Mouse (Mus musculus) retina, embryonic 14.5 days (tissue): ENCODE data around the gene Epsti1.

Experiments
- DNase-seq: peaks from one replicate; pipeline ENCODE4 v3.0.0-alpha.2; 2015; ENCODE audit warnings: low spot score

The Epsti1 gene

DNA sequence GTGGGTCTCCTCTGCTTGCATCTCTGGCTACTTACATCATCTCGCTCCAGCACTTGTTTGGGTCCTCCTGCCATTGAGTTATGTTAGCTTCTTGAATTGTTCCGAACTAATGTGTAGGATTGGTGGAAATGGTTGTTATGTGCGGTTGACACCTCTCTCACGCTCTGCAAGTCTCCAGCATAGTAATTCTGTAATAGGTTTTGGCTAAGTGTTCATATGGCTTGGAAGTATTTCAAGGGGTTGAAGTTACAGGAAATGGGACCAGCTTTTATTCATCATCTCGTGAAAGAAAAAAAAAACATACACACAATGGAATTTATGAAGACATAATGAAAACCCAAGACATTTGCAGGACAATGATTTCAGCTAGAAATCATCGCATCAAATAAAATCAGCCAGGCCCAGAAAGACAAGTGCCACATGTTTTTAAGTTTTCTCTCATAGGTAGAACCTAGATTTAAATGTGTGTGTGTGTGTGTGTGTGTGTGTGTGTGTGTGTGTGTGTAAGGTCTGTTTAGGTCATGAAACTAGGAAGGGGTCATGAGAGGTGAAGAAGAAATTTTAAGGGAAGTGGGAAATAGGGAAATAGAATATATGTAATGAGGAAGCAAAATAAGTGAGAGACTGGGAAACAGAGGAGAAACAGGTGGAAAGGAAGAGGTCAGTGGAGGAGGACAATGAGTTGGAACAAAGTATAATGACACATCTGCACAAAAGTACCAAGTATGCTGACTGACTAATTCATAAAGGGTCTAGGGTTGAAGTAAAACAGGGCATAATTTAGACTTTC, 19.2 kb downstream of the Epsti1 start:
- no peak for DNase-seq

DNA sequence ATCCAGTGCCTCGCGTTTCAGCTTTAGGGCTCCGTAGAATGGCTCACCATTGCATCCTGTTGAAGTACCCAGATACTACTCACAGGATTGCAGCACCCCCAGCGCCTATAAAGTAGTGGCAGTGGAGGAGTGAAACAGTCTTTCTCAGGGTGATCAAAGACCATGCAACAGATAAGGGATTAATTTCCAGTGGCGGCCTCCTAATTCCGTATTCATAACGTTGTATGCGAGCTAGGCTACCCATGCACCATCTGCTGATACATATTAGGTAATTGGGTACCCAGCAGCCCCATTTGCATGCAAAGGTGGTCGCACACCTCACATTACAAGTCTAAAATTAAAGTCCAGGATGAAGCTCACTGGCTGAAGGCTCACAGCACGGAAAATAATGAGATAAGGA, 21.4 kb downstream of the Epsti1 start:
- DNase-seq, result no peak

DNA sequence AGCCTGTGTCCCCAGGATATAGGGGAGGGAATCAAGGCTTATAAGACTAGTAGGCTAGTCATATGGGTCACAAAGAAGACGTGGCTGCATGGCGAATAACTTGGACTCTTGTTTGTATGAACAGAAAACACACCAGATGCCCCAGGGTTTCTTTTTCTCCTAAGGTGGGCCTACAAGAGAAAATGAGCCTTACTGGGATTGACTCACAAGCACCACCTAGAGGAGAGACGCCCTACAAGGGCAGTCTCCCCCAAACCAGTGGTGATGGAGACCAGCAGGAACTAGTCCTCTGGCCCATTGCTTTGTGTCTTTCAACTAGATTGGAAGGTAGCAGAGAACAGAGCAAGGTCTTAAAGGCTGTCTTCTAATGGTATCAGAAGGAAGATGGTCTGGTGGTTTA, 22.7 kb downstream of the Epsti1 start:
- peak; percentile 56 for DNase-seq

DNA sequence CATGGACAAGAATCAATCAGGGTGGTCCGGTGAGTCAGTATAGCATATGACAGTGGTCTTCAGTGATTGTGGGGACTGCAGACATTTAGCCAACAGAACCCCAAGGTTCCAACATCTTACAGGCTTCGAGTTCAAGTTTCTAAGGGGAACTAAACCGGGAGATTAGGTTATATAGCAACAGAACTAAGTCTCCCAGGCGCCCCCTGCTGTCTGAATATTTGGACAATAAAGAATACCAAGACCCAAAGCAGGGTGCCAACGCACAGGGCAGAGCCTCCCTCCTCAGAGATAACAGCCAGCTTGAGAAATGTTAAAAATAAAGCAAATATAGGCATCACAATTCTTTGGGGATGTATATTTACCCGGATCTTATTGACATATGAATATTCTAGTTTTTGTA, 24.0 kb downstream of the Epsti1 start:
- peak; percentile 86 for DNase-seq

DNA sequence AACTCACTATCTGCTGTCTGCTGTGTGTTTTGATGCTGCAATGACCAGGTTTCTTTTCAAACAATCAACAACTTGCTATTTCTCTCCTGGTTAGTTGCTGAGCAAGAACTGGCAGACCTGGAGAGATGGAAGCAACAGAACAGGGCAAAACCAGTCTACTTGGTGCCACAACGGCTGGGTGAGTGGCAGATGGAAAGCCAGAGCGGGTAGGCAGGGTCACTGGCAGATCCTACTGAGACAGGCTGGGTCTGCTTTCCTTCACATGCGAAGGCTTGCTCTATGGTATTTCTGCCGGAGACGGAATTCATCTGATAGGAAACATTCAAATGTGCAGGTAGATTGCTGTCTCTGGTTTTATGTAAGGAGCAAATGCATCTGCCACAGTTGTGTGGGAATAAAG, 24.6 kb downstream of the Epsti1 start:
- DNase-seq, result no peak

DNA sequence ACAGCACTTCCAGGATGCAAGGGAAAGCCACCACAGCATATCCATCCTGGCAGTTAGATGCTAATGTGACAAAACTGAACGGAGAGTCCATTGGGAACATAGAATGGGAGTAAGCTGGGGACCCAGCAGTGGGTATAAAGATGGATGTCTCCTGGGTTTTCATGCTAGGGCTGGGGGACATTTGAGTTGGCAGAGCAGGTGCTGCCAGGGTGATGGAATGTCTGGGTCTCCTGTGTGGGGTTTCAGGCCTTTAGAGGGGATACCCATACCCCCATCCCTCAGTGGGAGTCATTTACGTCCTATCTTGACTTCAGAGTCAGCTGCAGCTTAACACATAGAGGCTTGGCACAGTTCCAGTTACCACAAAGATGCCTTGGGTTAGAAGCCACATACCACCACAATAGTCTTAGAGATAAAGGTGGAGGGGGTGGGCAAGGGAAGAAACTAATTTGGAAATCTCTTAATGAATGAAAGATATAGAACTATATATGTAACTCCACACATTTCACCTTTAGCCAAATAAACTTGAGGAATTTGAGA, 25.2 kb downstream of the Epsti1 start:
- DNase-seq, result no peak

DNA sequence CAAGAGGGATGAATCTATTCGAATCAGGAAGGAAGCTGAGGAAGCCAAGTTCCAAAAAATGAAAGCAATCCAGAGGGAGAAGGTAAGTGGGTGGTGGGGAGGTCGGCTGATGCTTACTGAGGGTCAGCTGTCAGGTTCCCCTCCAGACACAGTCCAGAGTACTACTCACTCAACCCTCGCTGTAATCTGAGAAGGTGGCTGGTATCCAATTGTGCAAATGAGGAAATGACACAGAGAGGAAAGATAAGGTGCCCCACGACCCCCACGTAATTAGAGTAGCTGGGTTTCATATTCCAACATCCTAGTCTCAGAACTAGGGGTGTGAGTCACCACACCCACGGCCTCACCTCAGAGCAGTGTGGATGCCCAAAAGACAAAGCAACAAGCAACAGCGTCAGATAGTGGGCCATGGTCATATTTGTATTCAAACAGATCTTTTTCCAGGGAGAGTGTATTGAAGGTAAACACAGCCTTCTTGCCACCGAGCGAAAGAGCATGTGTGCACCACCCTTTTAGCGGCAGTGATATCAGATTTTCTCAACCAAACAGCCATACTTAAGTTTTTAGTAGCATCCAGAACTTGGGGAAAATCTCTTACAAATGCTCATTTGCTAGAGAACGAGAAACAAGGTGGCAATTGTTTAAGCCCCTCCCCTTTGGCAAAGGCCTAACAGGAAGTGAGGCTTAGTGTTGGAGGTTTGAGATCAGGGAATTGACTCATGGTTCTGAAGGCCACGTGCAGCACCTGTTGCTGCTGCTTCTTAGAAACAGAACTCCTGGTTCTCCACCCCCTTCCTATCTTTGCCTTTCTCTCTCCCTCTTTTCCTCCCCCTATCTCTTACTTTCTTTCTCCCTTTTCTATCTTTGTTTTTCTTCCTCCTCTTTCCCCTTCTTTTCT, 28.4 kb downstream of the Epsti1 start:
- DNase-seq, result no peak

DNA sequence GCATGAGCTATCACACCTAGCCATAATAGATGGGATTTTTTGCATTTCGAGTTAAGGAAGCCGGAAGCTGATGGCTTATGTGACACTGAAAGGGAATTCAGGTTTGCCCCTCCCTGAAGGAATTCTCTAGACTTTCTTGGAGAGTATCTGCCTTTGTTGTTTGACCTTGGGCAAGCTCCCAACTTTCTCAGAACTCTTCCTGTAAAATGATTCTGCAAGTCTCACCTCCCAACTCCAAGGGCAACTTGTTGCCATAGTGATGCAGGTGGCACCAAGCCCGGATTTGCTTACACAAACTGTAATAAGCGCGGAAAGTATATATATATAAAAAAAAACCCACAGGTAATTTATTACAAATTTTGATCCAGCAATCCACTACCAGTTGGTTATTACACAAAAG, 29.2 kb downstream of the Epsti1 start:
- DNase-seq, result no peak

DNA sequence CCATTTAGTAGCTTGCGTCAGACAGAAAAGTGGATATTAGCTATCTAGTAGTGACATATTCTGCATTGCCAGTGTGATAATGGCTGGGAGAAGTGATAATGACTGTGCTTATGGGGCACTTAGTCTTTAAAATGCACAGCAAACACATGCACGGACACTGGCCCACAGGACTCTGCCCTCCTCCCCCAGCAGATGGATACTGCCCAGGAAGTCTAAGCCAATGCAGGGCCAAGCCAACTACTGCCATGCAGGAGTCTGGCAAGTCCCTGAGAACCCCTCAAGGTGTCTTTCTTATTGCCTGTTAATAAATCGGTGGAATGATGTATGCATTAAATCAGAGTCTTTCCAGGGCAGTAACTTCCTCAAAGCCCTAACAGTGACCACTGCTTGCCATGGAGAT, 30.4 kb downstream of the Epsti1 start:
- DNase-seq, result no peak

DNA sequence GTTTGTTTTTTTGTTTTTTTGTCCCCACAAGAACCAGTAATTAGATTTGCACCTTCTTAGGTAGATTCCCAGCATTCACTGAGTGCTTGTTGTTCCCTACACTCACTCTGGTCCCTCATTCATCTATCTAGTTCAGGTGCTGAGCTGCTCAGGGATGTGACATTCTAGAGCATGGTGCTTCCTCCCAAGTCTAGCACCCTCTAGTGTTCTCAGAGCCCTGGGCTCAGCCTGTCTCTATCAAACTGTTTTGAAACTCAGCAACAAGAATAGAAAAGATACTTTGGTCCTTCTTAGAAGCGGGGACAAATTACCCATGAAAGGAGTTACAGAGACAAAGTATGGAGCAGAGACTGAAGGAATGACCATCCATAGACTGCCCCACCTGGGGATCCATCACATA, 37.1 kb downstream of the Epsti1 start:
- no peak for DNase-seq

DNA sequence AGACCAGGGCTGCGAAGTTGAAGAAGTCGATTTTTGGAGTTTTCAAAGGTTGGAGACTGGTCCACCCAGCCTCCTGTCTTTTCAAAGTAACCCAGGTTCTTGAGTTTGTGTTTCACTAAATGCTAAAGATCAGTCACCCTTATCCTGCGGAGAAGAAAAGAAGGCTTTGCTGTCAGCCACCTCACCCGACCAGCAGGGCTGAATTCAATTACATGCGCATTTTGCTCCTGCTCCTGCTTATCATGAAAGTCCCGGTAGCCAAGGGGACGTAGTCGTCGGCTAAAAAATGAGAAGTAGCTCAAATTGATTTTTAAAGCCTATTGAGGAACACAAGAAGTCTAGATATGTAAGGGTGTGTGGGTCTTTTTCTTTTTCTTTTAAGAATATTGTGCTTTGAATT, 38.2 kb downstream of the Epsti1 start:
- no peak for DNase-seq

DNA sequence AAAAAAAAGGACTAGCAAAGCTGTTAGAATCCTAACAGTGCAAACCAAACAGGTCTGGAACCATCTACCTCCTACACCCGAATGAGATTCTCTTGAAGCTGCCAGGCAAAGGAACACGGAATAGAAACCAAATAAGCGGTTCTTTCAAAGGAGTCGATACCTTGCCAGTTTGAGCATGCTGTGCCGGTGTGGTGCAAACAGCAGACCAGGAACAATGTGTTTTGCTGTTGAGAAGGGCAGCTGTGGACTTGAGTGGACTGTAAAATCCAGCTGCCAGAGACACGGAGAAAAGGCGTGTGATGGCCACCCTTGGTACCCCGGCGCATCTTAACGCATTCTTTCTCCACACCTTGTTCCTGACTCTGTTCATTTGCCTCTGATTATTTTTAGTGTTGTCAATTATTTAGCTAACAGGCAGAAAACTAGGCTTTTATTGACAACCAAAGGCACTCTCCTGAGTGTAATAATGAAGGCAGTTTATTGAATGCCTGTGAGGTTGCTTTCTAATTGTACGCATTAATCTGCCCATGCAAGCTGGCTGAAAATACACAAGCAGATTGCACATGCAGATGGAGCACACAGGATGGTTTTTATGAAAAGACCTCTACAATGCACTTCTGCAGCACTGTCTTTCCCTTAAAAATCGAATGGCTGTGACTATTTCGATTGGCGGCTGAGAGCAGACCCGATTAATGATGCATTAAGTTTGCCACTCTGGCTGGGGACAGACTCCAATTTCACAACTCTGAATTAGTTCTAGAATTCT, 38.9 kb downstream of the Epsti1 start:
- DNase-seq, result no peak

DNA sequence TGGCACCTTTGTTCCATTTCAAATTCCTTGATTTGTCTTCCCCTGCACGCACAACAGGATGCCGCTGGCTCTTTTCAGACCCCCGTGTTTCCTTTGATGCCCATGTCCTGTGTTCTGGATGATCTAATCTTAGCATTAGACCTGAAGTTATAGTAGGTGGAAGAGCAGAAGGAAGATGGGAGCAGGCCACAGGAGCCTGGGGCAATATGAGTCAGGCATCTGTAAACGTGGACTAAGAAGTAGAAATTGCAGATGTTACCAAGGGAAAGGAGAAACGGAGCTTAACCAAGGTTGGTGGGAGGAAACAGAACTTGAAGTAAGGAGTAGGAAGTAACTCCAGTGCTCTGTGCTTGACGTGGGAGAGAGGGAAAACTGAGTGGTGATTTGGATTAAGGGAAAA, 57.7 kb downstream of the Epsti1 start:
- no peak for DNase-seq

DNA sequence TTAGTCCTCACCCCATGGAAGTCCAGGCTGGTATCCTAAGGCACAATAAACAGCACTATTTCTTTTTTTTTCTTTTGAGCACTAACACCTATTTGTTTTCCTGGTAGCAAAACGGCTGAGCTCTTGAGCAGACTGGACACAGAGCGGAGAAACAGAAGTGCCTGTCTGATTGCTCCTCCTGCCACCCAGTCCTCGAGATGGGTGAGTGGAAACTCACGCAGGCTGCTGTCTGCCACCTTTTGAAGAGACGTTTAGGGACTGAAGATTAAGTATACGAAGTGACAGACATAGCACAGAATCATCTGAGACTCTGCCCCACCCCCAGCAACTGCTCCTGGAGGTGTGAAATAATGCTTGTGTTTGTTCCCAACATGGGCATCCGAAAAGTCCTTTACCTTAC, 59.5 kb downstream of the Epsti1 start:
- DNase-seq, result no peak

DNA sequence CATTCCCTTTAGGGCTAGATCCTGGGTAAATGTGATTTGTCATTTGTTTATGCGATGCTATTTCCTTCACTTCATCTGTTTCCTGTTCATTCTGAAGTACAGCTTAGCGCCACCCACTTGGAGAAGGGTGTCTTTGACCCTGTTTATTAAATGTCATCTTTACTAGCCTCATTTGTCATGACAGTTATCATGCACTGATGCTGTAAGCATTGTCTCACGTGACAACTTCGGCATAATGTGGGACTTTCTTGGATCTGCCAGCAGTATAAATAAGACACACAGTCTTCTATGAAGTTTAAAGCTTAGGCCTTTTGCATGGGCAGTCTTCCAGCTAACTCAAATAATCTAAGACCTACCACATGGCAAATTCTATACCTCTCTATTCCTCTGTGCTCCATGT, 67.3 kb downstream of the Epsti1 start:
- no peak for DNase-seq

DNA sequence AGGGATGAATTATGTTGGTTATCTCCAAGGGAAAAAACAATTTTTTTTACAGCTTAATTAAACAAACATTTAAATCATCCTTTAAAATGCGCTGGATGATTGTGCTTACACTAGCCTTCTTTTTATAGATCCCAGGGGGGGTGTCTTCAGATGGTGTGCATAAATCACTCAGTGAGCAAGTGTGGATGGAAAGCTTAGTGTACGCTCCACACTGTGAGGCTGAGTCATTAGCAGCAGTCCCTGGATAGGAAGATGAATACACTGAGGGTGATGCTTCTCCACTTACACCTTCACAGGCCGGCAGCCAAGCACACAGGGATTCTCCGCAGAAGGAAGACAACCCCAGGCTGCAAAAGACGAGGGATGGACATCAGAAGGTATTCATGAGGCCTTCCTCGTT, 70.2 kb downstream of the Epsti1 start:
- no peak for DNase-seq

DNA sequence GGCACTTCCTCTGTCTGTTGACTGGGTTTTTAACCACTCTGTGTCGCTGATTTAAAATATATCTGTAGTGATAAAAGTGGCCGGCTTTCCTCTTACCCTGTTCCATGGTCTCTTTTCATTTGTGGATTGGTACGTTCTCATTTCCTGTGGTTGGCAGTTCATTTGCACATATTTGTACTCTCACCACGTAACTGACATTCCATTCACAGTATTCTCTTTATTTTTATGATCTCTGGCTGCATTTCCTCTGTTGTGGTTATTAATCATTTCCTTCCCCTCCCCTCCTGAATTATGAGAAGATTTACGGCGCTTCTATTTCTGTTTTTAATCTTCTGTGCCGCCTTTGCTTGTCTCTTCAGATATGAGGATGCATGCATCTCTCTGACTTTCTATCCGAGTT, 71.7 kb downstream of the Epsti1 start:
- no peak for DNase-seq

DNA sequence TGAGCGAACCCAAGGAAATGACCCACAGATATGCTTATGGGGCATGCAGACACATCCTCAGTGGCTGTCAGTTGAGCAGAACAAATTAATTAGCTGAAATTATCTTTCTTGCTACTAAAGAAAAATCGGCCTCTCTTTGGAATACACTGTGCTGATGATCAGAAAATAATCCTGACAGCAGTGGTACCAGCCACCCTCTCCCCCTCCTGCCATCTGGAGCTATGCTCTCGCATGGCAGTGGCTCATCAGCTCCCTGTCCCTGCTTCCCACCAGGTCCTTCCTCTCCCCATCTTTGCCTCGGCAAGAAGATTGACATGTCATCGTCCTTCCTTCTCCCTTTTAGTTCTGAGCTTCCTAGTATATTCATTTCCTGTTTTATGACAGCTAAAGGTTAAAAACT, 77.5 kb downstream of the Epsti1 start:
- no peak for DNase-seq

DNA sequence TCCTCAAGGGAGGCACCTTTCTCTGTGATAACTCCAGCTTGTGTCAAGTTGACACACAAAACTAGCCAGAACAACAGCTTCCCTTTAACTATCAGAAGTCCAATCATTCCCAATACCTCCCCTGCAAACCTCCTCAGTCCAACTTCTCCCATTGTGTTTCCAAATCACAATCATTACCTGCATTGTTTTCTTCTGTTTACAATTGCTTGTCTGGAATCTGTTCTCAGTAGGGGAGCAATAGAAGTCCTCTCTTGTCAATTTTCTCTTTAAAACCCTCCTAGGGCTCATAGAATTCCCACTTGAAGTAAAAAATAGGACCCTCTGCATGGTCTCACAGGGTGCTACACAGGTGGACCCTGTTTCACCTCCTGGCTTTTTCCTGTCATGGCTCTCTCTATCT, 93.7 kb downstream of the Epsti1 start:
- DNase-seq, result no peak

DNA sequence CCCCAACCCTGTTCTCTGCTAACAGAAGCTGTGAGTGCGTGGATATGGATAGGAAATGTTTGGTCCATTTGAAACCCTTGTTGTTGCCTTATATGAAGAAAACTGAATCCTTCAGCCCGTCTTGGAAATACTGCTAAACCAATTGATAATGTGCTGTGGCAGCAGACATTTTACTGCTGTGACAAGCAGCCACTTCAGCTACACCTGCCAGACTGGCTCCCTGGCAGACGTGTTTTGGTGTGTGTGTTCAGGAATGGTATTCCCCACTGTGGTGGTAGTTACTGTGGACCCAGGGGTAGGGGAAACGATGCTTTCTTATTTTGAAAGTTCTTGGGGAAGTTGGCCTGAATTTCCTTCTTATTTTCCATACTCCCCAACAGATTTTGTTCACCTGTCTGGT, 100.4 kb downstream of the Epsti1 start:
- DNase-seq, result no peak

DNA sequence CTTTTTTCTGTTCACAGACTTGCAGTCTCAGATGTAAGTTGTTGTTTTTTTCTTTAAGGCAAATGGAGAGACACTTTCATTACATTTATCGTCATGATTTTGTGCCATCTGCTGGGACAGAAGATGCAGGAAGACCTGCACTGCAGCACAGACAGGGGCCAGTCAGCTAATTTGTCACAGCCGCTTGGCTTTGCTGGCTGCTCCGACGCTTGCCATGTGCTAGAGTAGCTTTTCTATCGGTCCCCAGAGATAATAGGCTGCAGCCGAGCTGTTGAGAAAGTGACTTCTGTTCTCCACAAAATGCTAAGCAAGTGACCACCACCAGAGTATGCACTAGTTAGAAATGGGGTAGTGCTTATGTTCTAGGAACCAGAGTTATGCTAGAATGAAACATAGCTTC, 104.0 kb downstream of the Epsti1 start:
- DNase-seq, result peak; percentile 52

DNA sequence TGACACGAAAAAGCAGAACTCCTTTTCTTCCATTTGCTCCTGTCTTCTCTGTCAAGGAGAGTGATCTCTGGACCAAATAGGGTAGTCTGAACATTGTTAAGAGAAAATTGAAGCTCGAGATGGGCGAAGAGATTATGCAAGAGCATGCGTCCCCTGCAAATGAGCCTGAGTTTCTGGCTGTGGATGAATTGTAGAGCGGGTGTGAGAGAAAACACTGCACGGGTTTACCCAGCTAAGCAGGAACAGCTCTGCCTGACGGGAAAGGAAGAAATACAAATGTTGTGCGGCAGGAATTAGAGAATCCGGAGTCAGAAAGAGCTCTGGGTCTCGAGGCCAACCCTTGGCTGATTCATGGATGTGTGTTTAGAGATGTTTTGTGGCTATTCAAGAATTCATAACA, 107.8 kb downstream of the Epsti1 start:
- DNase-seq, result no peak
